Mouse (Mus musculus) liver, embryonic 13.5 days (tissue): ENCODE measurements around the gene Prex1. TPM values are rescaled to one million over a fixed set of nuclear protein-coding genes. Genes with fewer than 3 reads are reported as not detected.

Experiments used
- ATAC-seq: fragments of 200-750 bp; cut with Nextera tagmentation; 2 replicates; pipeline ENCODE4 v1.8.0; 2017; ENCODE audit warnings: low read depth, mild to moderate bottlenecking, moderate number of reproducible peaks, moderate library complexity
- DNase-seq: peaks from one replicate; pipeline ENCODE4 v3.0.0; 2022
- H3K27ac ChIP-seq: fragments of 300-500 bp; sonication (generic); 2 replicates; pipeline ENCODE4 v1.5.1; 2015; ENCODE audit warnings: moderate library complexity, mild to moderate bottlenecking, inconsistent platforms
- H3K27me3 ChIP-seq: fragments of 300-500 bp; sonication (generic); 2 replicates; pipeline ENCODE4 v1.6.1; 2015; ENCODE audit warnings: mild to moderate bottlenecking, inconsistent platforms
- H3K36me3 ChIP-seq: fragments of 300-500 bp; sonication (generic); 2 replicates; pipeline ENCODE4 v1.6.1; 2015; ENCODE audit warnings: mild to moderate bottlenecking, inconsistent platforms
- H3K4me1 ChIP-seq: fragments of 300-500 bp; sonication (generic); replicated peaks from 2 replicates; pipeline ENCODE4 v1.6.1; 2015; ENCODE audit warnings: inconsistent platforms
- H3K4me2 ChIP-seq: fragments of 300-500 bp; sonication (generic); 2 replicates; pipeline ENCODE4 v1.6.1; 2015; ENCODE audit warnings: inconsistent platforms, mild to moderate bottlenecking, moderate library complexity
- H3K4me3 ChIP-seq: fragments of 300-500 bp; sonication (generic); replicated peaks from 2 replicates; pipeline ENCODE4 v1.5.1; 2015; ENCODE audit warnings: mild to moderate bottlenecking, inconsistent platforms
- H3K9ac ChIP-seq: fragments of 300-500 bp; sonication (generic); 2 replicates; pipeline ENCODE4 v1.6.1; 2015; ENCODE audit warnings: mild to moderate bottlenecking, inconsistent platforms
- H3K9me3 ChIP-seq: fragments of 300-500 bp; sonication (generic); replicated peaks from 2 replicates; pipeline ENCODE4 v1.6.1; 2016; ENCODE audit warnings: inconsistent platforms
- WGBS: fragments of 180-500 bp; shearing (Covaris S2); methylation state at CpG from one replicate; pipeline ENCODE4 v1.1.7; 2015; ENCODE audit not compliant: insufficient replicate concordance; 5-methylcytosine and 5-hydroxymethylcytosine counted together
- polyA plus RNA-seq: library from polyadenylated mRNA; unstranded; fragments of >200 nt; fragmentation: Nextera tagmentation; extraction: Ambion mirVana; gene quantifications from 2 replicates; pipeline ENCODE4 v1.2.1, GENCODE M21; 2015

Prex1 gene
- polyA plus RNA-seq, 1 experiment from 2014 or later, result 9.1 TPM

- Histone ChIP-seq H3K4me2 (no peak overlapping the region), H3K27ac (no peak overlapping the region), H3K4me1 (peaks cover 22% of the 10 kb centered on the region), H3K27me3 (no peaks in the 10 kb centered on the region), H3K9me3 (no peaks in the 10 kb centered on the region), H3K4me3 (no peak overlapping the region), H3K9ac (no peak overlapping the region), H3K36me3 (no peaks in the 10 kb centered on the region)
- ATAC-seq (no peak), DNase-seq (no peak)
- WGBS, result 73% methylated on average over 15 of the region's 15 CpGs
Measured at GRCm38 (mm10) chr2:166551831-166552498, 161.7 kb downstream of the Prex1 start.

DNA sequence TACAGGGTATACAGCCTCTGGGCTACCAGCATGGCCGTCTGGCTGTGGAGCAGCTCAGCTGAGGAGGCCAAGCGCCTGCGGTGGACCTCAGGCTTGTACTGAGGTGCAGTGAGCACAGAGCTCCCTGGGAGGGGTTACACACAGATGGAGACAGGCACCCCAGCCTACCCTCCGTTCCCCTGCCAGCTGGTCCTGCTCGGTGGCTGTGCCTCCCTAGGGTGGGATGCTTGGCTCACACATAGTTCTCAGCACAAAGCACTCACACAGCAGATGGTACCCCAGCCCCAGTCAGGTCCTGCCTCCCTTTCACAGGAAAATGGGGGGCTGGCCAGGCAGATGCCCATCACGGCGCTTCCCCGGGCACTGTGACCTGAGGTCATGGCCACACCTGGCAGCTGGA lies 163.8 kb downstream of the Prex1 start:
- peaks cover 22% of the 10 kb centered on the region for H3K4me1 ChIP-seq
- no peaks in the 10 kb centered on the region for H3K36me3 ChIP-seq
- WGBS, result 71% methylated on average over 8 of the region's 8 CpGs
- ATAC-seq (no peak), DNase-seq (no peak)
- H3K9me3 ChIP-seq, result no peaks in the 10 kb centered on the region
- H3K4me2 ChIP-seq, result no peak overlapping the region
- H3K4me3 ChIP-seq, result no peak overlapping the region
- H3K9ac ChIP-seq, result no peak overlapping the region
- no peak overlapping the region for H3K27ac ChIP-seq
- H3K27me3 ChIP-seq, result no peaks in the 10 kb centered on the region

GRCm38 (mm10) chr2:166549069-166549468 lies 164.6 kb downstream of the Prex1 start:
- ATAC-seq, result no peak
- no peak overlapping the region for H3K4me3 ChIP-seq
- H3K36me3 ChIP-seq, result no peaks in the 10 kb centered on the region
- no peaks in the 10 kb centered on the region for H3K27me3 ChIP-seq
- H3K9me3 ChIP-seq, result no peaks in the 10 kb centered on the region
- H3K9ac ChIP-seq, result no peak overlapping the region
- 28% methylated on average over 5 of the region's 5 CpGs for WGBS
- peaks cover 21% of the 10 kb centered on the region for H3K4me1 ChIP-seq
- H3K4me2 ChIP-seq, result no peak overlapping the region
- H3K27ac ChIP-seq, result no peak overlapping the region
- DNase-seq, result no peak

GRCm38 (mm10) chr2:166545580-166545979 lies 168.1 kb downstream of the Prex1 start:
- no peaks in the 10 kb centered on the region for H3K27me3 ChIP-seq
- H3K27ac ChIP-seq, result no peak overlapping the region
- H3K4me1 ChIP-seq, result 0 out of 2 replicates have a peak, but pooled peaks cover 4% of the 10 kb centered on the region
- no peak overlapping the region for H3K9ac ChIP-seq
- no peaks in the 10 kb centered on the region for H3K9me3 ChIP-seq
- 63% methylated on average over 4 of the region's 4 CpGs for WGBS
- ATAC-seq, result no peak
- no peak overlapping the region for H3K4me2 ChIP-seq
- H3K36me3 ChIP-seq, result no peaks in the 10 kb centered on the region
- no peak overlapping the region for H3K4me3 ChIP-seq
- DNase-seq, result no peak

DNA sequence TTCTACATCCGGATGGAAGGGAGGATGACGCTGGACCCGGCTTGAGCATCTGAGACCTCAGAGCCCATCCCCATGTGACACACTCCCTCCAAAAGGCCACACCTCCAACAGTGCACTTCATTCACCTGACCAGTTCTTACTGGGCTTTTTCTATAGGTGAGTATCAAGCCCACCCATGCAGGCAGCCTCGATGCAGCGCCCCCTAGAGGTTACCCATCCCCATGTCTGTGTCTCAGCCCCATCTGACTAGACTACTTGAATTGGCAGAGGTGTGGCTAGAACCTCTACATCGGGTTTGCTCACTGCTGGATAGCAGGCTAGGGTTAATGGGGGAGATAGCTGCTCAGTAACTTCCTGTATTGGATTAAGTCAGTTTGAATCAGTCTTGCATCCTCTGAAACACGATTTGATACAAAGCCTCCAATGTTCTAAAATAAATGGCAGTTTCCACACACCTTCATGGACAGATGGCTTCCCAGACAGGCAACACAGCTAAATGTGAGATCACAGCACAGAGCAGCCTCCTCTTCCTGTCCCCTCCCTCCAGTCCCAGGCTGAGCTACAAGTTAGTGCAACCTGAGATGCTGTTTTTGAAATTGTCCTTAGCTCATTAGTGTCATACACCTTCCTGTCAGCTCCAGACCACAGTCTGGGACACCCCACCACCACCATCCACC lies 168.9 kb downstream of the Prex1 start:
- Histone ChIP-seq H3K4me2 (no peak overlapping the region), H3K4me1 (0 out of 2 replicates have a peak, but pooled peaks cover 2% of the 10 kb centered on the region), H3K4me3 (no peak overlapping the region), H3K9ac (no peak overlapping the region), H3K27me3 (no peaks in the 10 kb centered on the region), H3K9me3 (no peaks in the 10 kb centered on the region), H3K36me3 (no peaks in the 10 kb centered on the region), H3K27ac (no peak overlapping the region)
- 46% methylated on average over 7 of the region's 7 CpGs for WGBS
- ATAC-seq (no peak), DNase-seq (no peak)

- no peak overlapping the region for H3K9ac ChIP-seq
- H3K9me3 ChIP-seq, result no peaks in the 10 kb centered on the region
- no peaks in the 10 kb centered on the region for H3K36me3 ChIP-seq
- H3K4me2 ChIP-seq, result no peak overlapping the region
- ATAC-seq, result no peak
- H3K27me3 ChIP-seq, result no peaks in the 10 kb centered on the region
- 45% methylated on average over 11 of the region's 11 CpGs for WGBS
- no peak overlapping the region for H3K4me3 ChIP-seq
- no peaks in the 10 kb centered on the region for H3K4me1 ChIP-seq
- no peak overlapping the region for H3K27ac ChIP-seq
- no peak for DNase-seq
Measured at GRCm38 (mm10) chr2:166541112-166541928, 172.3 kb downstream of the Prex1 start.

GRCm38 (mm10) chr2:166540216-166540615 lies 173.4 kb downstream of the Prex1 start:
- 55% methylated on average over 1 of the region's 1 CpGs for WGBS
- Histone ChIP-seq H3K27ac (no peak overlapping the region), H3K9me3 (no peaks in the 10 kb centered on the region), H3K4me2 (no peak overlapping the region), H3K27me3 (no peaks in the 10 kb centered on the region), H3K4me3 (no peak overlapping the region), H3K4me1 (no peaks in the 10 kb centered on the region), H3K9ac (no peak overlapping the region), H3K36me3 (no peaks in the 10 kb centered on the region)
- no peak for DNase-seq
- ATAC-seq, result no peak

DNA sequence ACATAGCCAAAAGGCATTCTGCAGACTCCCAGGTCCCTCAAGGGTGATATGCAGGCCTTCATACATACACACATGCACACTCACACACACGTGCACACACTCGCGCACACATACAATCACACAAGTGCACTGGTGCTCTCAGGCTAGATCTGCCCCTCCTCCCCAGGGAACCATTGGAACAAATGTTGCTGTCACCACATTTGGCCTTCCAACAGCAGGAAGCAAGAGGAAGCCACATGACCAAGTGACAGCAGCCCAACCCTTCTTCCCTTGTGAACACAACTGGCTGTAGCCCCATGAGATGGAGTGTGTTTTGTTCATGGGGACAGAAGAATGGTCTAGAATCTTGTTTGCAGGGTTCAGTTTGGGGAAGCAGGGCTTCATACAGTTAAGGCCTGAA lies 176.7 kb downstream of the Prex1 start:
- Histone ChIP-seq H3K9ac (no peak overlapping the region), H3K4me2 (no peak overlapping the region), H3K9me3 (no peaks in the 10 kb centered on the region), H3K4me3 (no peak overlapping the region), H3K27ac (no peak overlapping the region), H3K27me3 (no peaks in the 10 kb centered on the region), H3K4me1 (no peaks in the 10 kb centered on the region), H3K36me3 (no peaks in the 10 kb centered on the region)
- 77% methylated on average over 3 of the region's 3 CpGs for WGBS
- no peak for DNase-seq
- ATAC-seq, result no peak

DNA sequence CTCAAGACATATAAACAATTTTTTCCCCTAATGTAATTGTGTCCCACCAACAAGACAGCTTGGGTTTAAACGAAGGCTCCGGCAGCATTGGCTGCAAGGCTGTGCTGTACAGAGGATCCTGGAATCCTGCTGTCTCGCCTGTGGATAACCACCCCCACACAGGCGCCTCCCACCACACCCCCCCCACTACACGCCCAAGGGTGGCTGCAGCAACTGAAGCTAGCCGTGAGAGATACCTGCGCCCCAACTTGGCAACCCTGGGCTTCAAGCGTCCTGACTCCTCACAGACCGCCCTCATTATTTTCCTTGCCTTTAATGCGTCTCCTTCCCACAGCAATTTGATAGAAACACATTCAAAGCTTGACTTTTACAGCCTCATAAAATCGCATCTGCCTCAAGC lies 178.1 kb downstream of the Prex1 start:
- ATAC-seq (no peak), DNase-seq (no peak)
- Histone ChIP-seq H3K27ac (no peak overlapping the region), H3K4me3 (no peak overlapping the region), H3K9ac (no peak overlapping the region), H3K4me2 (no peak overlapping the region), H3K4me1 (no peaks in the 10 kb centered on the region), H3K9me3 (no peaks in the 10 kb centered on the region), H3K27me3 (no peaks in the 10 kb centered on the region), H3K36me3 (no peaks in the 10 kb centered on the region)
- 78% methylated on average over 11 of the region's 11 CpGs for WGBS

GRCm38 (mm10) chr2:166526204-166526603 lies 187.4 kb downstream of the Prex1 start:
- Histone ChIP-seq H3K4me3 (no peak overlapping the region), H3K9me3 (0 out of 2 replicates have a peak, but pooled peaks cover 5% of the 10 kb centered on the region), H3K27me3 (no peaks in the 10 kb centered on the region), H3K9ac (no peak overlapping the region), H3K36me3 (no peaks in the 10 kb centered on the region), H3K4me1 (no peaks in the 10 kb centered on the region), H3K4me2 (no peak overlapping the region), H3K27ac (no peak overlapping the region)
- ATAC-seq, result no peak
- DNase-seq, result no peak
- WGBS, result 57% methylated on average over 9 of the region's 9 CpGs

DNA sequence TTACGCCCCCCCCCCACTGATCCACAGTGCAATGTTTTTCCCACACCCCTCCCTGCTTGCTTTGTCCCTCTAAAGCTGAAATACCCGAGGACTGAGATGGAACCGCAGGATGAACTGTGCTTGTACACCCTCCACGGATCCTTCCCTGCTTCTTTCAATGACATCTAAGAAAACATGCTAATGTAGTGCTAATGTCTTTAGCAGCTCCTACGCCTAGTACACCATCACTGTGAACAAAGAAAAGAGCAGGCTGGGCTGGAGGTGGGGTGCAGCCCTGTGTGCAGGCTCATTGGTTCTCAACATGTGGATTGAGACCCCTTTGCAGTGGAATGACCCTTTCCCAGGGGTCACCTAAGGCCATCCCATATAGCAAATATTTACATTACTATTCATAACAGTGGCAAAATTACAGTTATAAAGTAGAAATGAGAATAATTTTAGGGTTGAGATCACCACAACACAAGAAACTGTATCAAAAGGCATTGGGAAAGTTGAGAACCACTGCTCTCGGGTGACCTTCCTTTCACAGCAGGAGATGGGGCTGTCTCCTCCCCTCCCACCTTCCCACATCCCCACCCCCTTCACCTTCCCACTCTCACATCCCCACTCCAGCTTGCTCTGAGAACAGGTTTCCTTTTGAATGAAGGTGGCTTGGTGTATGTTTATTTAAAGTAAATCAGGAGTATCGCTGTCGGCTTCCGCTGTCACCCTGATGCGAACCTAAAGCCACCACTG lies 190.3 kb downstream of the Prex1 start:
- Histone ChIP-seq H3K4me3 (no peak overlapping the region), H3K4me1 (no peaks in the 10 kb centered on the region), H3K36me3 (no peaks in the 10 kb centered on the region), H3K27ac (no peak overlapping the region), H3K27me3 (peaks cover 6% of the 10 kb centered on the region; the same call in 1 of the 2 replicates), H3K4me2 (no peak overlapping the region), H3K9ac (no peak overlapping the region), H3K9me3 (no peaks in the 10 kb centered on the region)
- 70% methylated on average over 10 of the region's 10 CpGs for WGBS
- DNase-seq (no peak), ATAC-seq (no peak)
